23 mouse cellular contexts compared by ENCODE assay signal in the genomic region with DNA sequence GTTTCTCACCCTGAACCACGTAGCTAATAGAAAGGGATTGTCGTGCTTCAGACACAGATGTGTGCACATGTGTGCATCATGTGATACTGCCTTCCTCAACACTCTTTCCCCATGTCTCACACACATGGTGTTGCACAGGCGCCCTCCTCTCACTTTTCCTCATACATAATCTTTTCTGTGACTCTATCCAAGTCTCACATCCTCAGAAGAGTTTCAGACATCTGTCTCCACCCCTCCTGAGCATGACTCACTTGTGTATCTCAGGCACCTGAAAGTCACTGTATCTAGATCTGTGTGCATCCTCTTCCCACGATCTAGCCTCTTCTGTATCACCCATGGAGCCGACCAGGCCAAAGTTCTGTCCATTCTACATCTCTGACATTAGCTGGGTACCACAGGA. TPM values are rescaled to one million over a fixed set of nuclear protein-coding genes. Genes with fewer than 3 reads are reported as not detected.
DNase-seq lines count a peak whose midpoint lies in the region; ATAC-seq lines count a peak whose summit lies in the region.
"Had no signal": no experiment of that assay in that cellular context is flagged by ENCODE, and none has a peak within 500 bp of the region (broad histone marks: within the 10 kb centered on the region; RNA-seq: fewer than 3 reads in every experiment).

No protein-coding gene starts in this region.

- peaks cover 9% of the 10 kb centered on the region; the same call in 1 of the 2 replicates for H3K36me3 ChIP-seq in limb, embryonic 11.5 days (ENCODE audit: control insufficient read depth, insufficient read depth, low read length)
- H3K36me3 ChIP-seq in limb, embryonic 10.5 days = peaks cover 62% of the 10 kb centered on the region

- no peak overlapping the region for H3K4me3 ChIP-seq in limb, embryonic 11.5 days (ENCODE audit: low read depth, low read length)
- no peak overlapping the region for H3K4me3 ChIP-seq in limb, embryonic 10.5 days
- H3K4me3 ChIP-seq: embryonic facial prominence, embryonic 13.5 days; embryonic facial prominence, embryonic 15.5 days; erythroblast, embryonic 14.5 days; forebrain, embryonic 10.5 days; forebrain, embryonic 12.5 days had no signal

- H3K9me3 ChIP-seq in limb, embryonic 11.5 days (ENCODE audit: control insufficient read depth, low read length) = no peaks in the 10 kb centered on the region
- no peaks in the 10 kb centered on the region for H3K9me3 ChIP-seq in limb, embryonic 10.5 days (replicated peaks)
- H3K9me3 ChIP-seq: embryonic facial prominence, embryonic 13.5 days; embryonic facial prominence, embryonic 15.5 days; forebrain, embryonic 10.5 days; forebrain, embryonic 12.5 days had no signal

- 86% methylated on average over 5 of the region's 5 CpGs for WGBS in limb, embryonic 11.5 days
- WGBS in limb, embryonic 10.5 days = 94% methylated on average over 5 of the region's 5 CpGs

- no peaks in the 10 kb centered on the region for H3K27me3 ChIP-seq in limb, embryonic 11.5 days (ENCODE audit: control insufficient read depth, insufficient read depth, low read length)
- H3K27me3 ChIP-seq in limb, embryonic 10.5 days (ENCODE audit: low read depth, poor library complexity, severe bottlenecking) = no peaks in the 10 kb centered on the region
- H3K27me3 ChIP-seq: embryonic facial prominence, embryonic 13.5 days; embryonic facial prominence, embryonic 15.5 days; forebrain, embryonic 12.5 days had no signal

- no peak overlapping the region for H3K4me2 ChIP-seq in limb, embryonic 11.5 days (ENCODE audit: low read depth, severe bottlenecking)
- H3K4me2 ChIP-seq: embryonic facial prominence, embryonic 13.5 days; embryonic facial prominence, embryonic 15.5 days; forebrain, embryonic 12.5 days had no signal

- no peak for DNase-seq in frontal cortex, postnatal 25 days (ENCODE audit: low spot score in 2 of 2)
- DNase-seq in limb, embryonic 11.5 days (ENCODE audit: low spot score) = peak; percentile 3
- DNase-seq in limb, embryonic 10.5 days (ENCODE audit: low spot score) = no peak
- DNase-seq in cerebellum, postnatal 14 days = no peak
- DNase-seq: adrenal gland, adult 2 months; adrenal gland, postnatal 10 days; adrenal gland, postnatal 25 days; B cell, adult 2 months; cerebellum, adult 11-12 months; cerebellum, adult 2 months; cerebellum, adult 9-10 months; cerebellum, postnatal 10 days; cerebellum, postnatal 36 days; embryo, embryonic 11 days had no signal

- H3K4me1 ChIP-seq in limb, embryonic 11.5 days (ENCODE audit: control insufficient read depth, insufficient read depth, low read length) = no peaks in the 10 kb centered on the region
- no peaks in the 10 kb centered on the region for H3K4me1 ChIP-seq in limb, embryonic 10.5 days
- H3K4me1 ChIP-seq: embryonic facial prominence, embryonic 13.5 days; embryonic facial prominence, embryonic 15.5 days; forebrain, embryonic 10.5 days; forebrain, embryonic 12.5 days had no signal

- no peak overlapping the region for H3K9ac ChIP-seq in limb, embryonic 11.5 days (ENCODE audit: low read length)
- H3K9ac ChIP-seq: embryonic facial prominence, embryonic 13.5 days; embryonic facial prominence, embryonic 15.5 days; forebrain, embryonic 12.5 days had no signal

- no peak overlapping the region for H3K27ac ChIP-seq in limb, embryonic 11.5 days (replicated peaks; ENCODE audit: low read depth, low read length)
- no peak overlapping the region for H3K27ac ChIP-seq in limb, embryonic 10.5 days
- H3K27ac ChIP-seq: embryonic facial prominence, embryonic 13.5 days; embryonic facial prominence, embryonic 15.5 days; forebrain, embryonic 10.5 days; forebrain, embryonic 12.5 days had no signal

- peak; percentile 54 for ATAC-seq in frontal cortex, adult (ENCODE audit: low TSS enrichment)
- no peak for ATAC-seq in limb, embryonic 11.5 days (ENCODE audit: insufficient number of reproducible peaks, low FRiP score, low TSS enrichment, low read depth)
- ATAC-seq: CD4-positive, CD25-positive, alpha-beta regulatory T cell, adult 4 months; forebrain, embryonic 14.5 days; forebrain, embryonic 16.5 days had no signal

RNA-seq across cellular contexts. Expression of a gene that starts 10.2 kb away (rescaled TPM):
- 23.5 and 27.7 TPM in 2 replicates for polyA plus RNA-seq in limb, embryonic 11.5 days (2014; fragmentation: Nextera tagmentation; extraction: Ambion mirVana)
- polyA plus RNA-seq in limb, embryonic 10.5 days (2016; fragmentation: Nextera tagmentation; extraction: Ambion mirVana) = 16.5 and 22.8 TPM in 2 replicates

RNA-seq across cellular contexts. Expression of a gene that starts 34.8 kb away (rescaled TPM):
- 0.96 and 1.7 TPM in 2 replicates for polyA plus RNA-seq in limb, embryonic 11.5 days (2014; fragmentation: Nextera tagmentation; extraction: Ambion mirVana)
- polyA plus RNA-seq in limb, embryonic 10.5 days (2016; fragmentation: Nextera tagmentation; extraction: Ambion mirVana) = 1.2 and 1.5 TPM in 2 replicates
- polyA plus RNA-seq: CD4-positive, CD25-positive, alpha-beta regulatory T cell, adult 4 months had no signal

RNA-seq across cellular contexts. Expression of a gene that starts 43.1 kb away (rescaled TPM):
- 16.1 and 16.5 TPM in 2 replicates for polyA plus RNA-seq in limb, embryonic 11.5 days (2014; fragmentation: Nextera tagmentation; extraction: Ambion mirVana)
- 20.0 and 21.3 TPM in 2 replicates for polyA plus RNA-seq in limb, embryonic 10.5 days (2016; fragmentation: Nextera tagmentation; extraction: Ambion mirVana)

RNA-seq across cellular contexts. Expression of a gene that starts 43.4 kb away (rescaled TPM):
- 3.4 and 4.7 TPM in 2 replicates for polyA plus RNA-seq in limb, embryonic 11.5 days (2014; fragmentation: Nextera tagmentation; extraction: Ambion mirVana)
- polyA plus RNA-seq in limb, embryonic 10.5 days (2016; fragmentation: Nextera tagmentation; extraction: Ambion mirVana) = 3.4 and 4.4 TPM in 2 replicates
- polyA plus RNA-seq: erythroblast, embryonic 14.5 days had no signal
